Mouse (Mus musculus) kidney, postnatal 0 days (tissue): ENCODE measurements around the gene Erg. TPM values are rescaled to one million over a fixed set of nuclear protein-coding genes. Genes with fewer than 3 reads are reported as not detected.
A peak's percentile ranks its signal among the peaks of the same experiment; 100 is the strongest.

Source experiments
- ATAC-seq: fragments of 200-750 bp; cut with Nextera tagmentation; replicated peaks from 2 replicates; pipeline ENCODE4 v1.8.0; 2017; ENCODE audit warnings: low read depth, moderate number of reproducible peaks, moderate TSS enrichment, moderate library complexity; ENCODE audit not compliant: low FRiP score
- DNase-seq: peaks from one replicate; pipeline ENCODE4 v3.0.0-alpha.2; 2016; ENCODE audit warnings: low spot score
- H3K27ac ChIP-seq: fragments of 300-500 bp; sonication (generic); 2 replicates; pipeline ENCODE4 v1.5.1; 2014; ENCODE audit warnings: mild to moderate bottlenecking
- H3K27me3 ChIP-seq: fragments of 300-500 bp; sonication (generic); 2 replicates; pipeline ENCODE4 v1.6.1; 2014; ENCODE audit warnings: low read length, mixed read lengths; ENCODE audit not compliant: insufficient read depth
- H3K36me3 ChIP-seq: fragments of 300-500 bp; sonication (generic); 2 replicates; pipeline ENCODE4 v1.6.1; 2014; ENCODE audit warnings: low read length, mixed read lengths; ENCODE audit not compliant: insufficient read depth
- H3K4me1 ChIP-seq: fragments of 300-500 bp; sonication (generic); replicated peaks from 2 replicates; pipeline ENCODE4 v1.6.1; 2014; ENCODE audit warnings: antibody characterized with exemption, low read length, mixed read lengths; ENCODE audit not compliant: insufficient read depth
- H3K4me2 ChIP-seq: fragments of 300-500 bp; sonication (generic); 2 replicates; pipeline ENCODE4 v1.6.1; 2014; ENCODE audit warnings: mild to moderate bottlenecking, low read length, moderate library complexity, mixed read lengths
- H3K4me3 ChIP-seq: fragments of 300-500 bp; sonication (generic); replicated peaks from 2 replicates; pipeline ENCODE4 v1.5.1; 2014; ENCODE audit warnings: low read depth, low read length
- H3K9ac ChIP-seq: fragments of 300-500 bp; sonication (generic); 2 replicates; pipeline ENCODE4 v1.6.1; 2014; ENCODE audit warnings: low read depth, low read length
- H3K9me3 ChIP-seq: fragments of 300-500 bp; sonication (generic); replicated peaks from 2 replicates; pipeline ENCODE4 v1.6.1; 2016; ENCODE audit warnings: low read length, inconsistent platforms, mixed read lengths
- CTCF ChIP-seq: IDR thresholded peaks from 2 replicates; pipeline ENCODE4 v1.5.1; 2016; ENCODE audit warnings: antibody characterized with exemption, low read depth, mild to moderate bottlenecking, moderate library complexity
- WGBS: fragments of 180-500 bp; shearing (Covaris S2); extraction: QIAGEN DNeasy Blood & Tissue Kit; methylation state at CpG from one replicate; pipeline ENCODE4 v1.1.7; 2014; 5-methylcytosine and 5-hydroxymethylcytosine counted together
- polyA plus RNA-seq: library from polyadenylated mRNA; unstranded; fragments of >200 nt; fragmentation: Nextera tagmentation; extraction: Ambion mirVana; gene quantifications from 2 replicates; pipeline ENCODE4 v1.2.1, GENCODE M21; 2015

Gene Erg
- polyA plus RNA-seq, 1 experiment from 2014 or later, result 6.4 TPM

- Histone ChIP-seq H3K4me1 (no peaks in the 10 kb centered on the region), H3K4me3 (no peak overlapping the region), H3K27ac (no peak overlapping the region), H3K9me3 (no peaks in the 10 kb centered on the region), H3K9ac (no peak overlapping the region), H3K36me3 (no peaks in the 10 kb centered on the region), H3K27me3 (no peaks in the 10 kb centered on the region), H3K4me2 (peak overlapping the region; percentile 27; the same call in 1 of the 2 replicates)
- ATAC-seq (no peak), DNase-seq (no peak)
- WGBS, result 52% methylated on average over 6 of the region's 6 CpGs
- no peak for TF ChIP-seq CTCF
Measured at GRCm38 (mm10) chr16:95617720-95618119, 31.3 kb upstream of the Erg start.

DNA sequence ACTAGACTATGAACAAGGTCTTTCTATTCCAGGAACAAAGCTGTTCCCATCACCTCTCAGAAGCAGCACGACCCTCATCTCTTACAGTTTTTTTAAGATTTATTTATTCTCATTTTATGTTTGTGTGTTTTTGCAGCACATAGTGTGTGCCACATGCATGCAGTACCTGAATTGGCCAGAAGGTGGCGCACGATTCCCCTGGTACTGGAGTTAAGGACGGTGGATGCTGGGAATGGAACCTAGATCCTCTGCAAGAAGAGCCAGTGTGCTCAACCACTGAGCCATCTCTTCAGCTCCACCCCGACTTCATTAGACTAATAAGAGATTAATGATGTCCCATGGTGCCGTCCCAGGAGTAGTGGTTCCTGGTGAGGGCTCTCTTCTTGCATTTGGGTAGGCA, 29.2 kb upstream of the Erg start:
- H3K9me3 ChIP-seq, result no peaks in the 10 kb centered on the region
- H3K4me2 ChIP-seq, result no peak overlapping the region
- H3K4me1 ChIP-seq, result no peaks in the 10 kb centered on the region
- H3K27ac ChIP-seq, result no peak overlapping the region
- 61% methylated on average over 6 of the region's 6 CpGs for whole genome bisulfite sequencing
- no peak for DNase-seq
- no peaks in the 10 kb centered on the region for H3K36me3 ChIP-seq
- H3K4me3 ChIP-seq, result no peak overlapping the region
- no peak overlapping the region for H3K9ac ChIP-seq
- ATAC-seq, result no peak
- peak; percentile 70 for TF ChIP-seq CTCF
- no peaks in the 10 kb centered on the region for H3K27me3 ChIP-seq

GRCm38 (mm10) chr16:95614482-95614881, 28.1 kb upstream of the Erg start:
- 98% methylated on average over 2 of the region's 2 CpGs for WGBS
- ATAC-seq (no peak), DNase-seq (no peak)
- no peaks in the 10 kb centered on the region for H3K27me3 ChIP-seq
- H3K4me2 ChIP-seq, result no peak overlapping the region
- H3K9me3 ChIP-seq, result no peaks in the 10 kb centered on the region
- H3K4me3 ChIP-seq, result no peak overlapping the region
- H3K36me3 ChIP-seq, result no peaks in the 10 kb centered on the region
- TF ChIP-seq CTCF, result no peak
- H3K27ac ChIP-seq, result no peak overlapping the region
- H3K9ac ChIP-seq, result no peak overlapping the region
- no peaks in the 10 kb centered on the region for H3K4me1 ChIP-seq

DNA sequence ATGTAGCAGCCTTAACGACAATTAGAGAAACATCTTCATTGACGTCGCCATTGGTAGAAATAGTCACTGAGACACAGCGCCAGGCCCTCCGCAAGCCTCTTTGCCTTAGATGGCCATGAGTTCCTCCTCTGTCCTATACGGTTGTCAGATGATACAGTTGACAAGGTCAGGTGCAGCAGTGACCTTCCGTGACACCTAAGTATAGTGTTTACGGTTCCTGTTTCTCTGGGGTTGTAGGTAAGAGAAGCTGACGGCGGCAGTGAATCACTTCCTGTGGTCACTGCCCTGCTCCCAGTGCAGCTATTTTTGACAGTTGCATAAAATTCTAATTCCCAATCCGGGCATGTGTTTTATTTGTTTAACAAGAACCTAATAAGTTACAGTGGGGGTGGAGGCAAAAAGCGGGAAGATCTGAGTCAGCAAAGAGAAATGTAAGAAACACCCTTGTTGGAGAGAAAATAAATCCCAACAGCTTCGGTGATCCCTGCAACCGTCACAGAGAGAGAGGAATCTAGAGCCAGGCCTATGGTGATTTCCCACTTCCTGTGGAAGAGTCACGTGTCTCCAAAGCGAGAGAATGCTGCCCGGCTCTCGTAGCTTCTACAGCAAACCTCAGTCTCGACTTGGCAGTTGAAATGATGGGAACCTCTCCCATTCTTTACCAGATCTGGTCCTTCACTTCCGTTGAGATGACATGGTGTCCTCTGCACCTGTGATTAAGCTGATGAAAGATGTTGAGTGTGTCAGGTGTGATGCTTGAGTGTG, 25.8 kb upstream of the Erg start:
- TF ChIP-seq CTCF, result no peak
- H3K27me3 ChIP-seq, result no peaks in the 10 kb centered on the region
- H3K9me3 ChIP-seq, result no peaks in the 10 kb centered on the region
- 60% methylated on average over 20 of the region's 20 CpGs for WGBS
- H3K4me1 ChIP-seq, result no peaks in the 10 kb centered on the region
- no peak overlapping the region for H3K4me2 ChIP-seq
- H3K36me3 ChIP-seq, result no peaks in the 10 kb centered on the region
- no peak overlapping the region for H3K9ac ChIP-seq
- H3K4me3 ChIP-seq, result no peak overlapping the region
- ATAC-seq (no peak), DNase-seq (no peak)
- no peak overlapping the region for H3K27ac ChIP-seq

- H3K9ac ChIP-seq, result no peak overlapping the region
- 77% methylated on average over 7 of the region's 7 CpGs for WGBS
- no peak overlapping the region for H3K4me3 ChIP-seq
- no peaks in the 10 kb centered on the region for H3K36me3 ChIP-seq
- TF ChIP-seq CTCF, result no peak
- H3K4me2 ChIP-seq, result no peak overlapping the region
- H3K27ac ChIP-seq, result no peak overlapping the region
- H3K4me1 ChIP-seq, result no peaks in the 10 kb centered on the region
- no peaks in the 10 kb centered on the region for H3K9me3 ChIP-seq
- no peaks in the 10 kb centered on the region for H3K27me3 ChIP-seq
- no peak for ATAC-seq
- DNase-seq, result no peak
Measured at GRCm38 (mm10) chr16:95608624-95609023, 22.2 kb upstream of the Erg start.

GRCm38 (mm10) chr16:95605304-95605703, 18.9 kb upstream of the Erg start:
- Histone ChIP-seq H3K36me3 (no peaks in the 10 kb centered on the region), H3K27ac (no peak overlapping the region), H3K4me1 (no peaks in the 10 kb centered on the region), H3K9me3 (no peaks in the 10 kb centered on the region), H3K4me2 (no peak overlapping the region), H3K4me3 (no peak overlapping the region), H3K9ac (no peak overlapping the region), H3K27me3 (no peaks in the 10 kb centered on the region)
- no peak for ATAC-seq
- DNase-seq, result peak; percentile 67
- WGBS, result 17% methylated on average over 7 of the region's 7 CpGs
- peak; percentile 90 for TF ChIP-seq CTCF

GRCm38 (mm10) chr16:95602504-95602903, 16.1 kb upstream of the Erg start:
- TF ChIP-seq CTCF, result no peak
- H3K9ac ChIP-seq, result no peak overlapping the region
- no peaks in the 10 kb centered on the region for H3K4me1 ChIP-seq
- no peak for ATAC-seq
- no peak overlapping the region for H3K4me2 ChIP-seq
- H3K27me3 ChIP-seq, result no peaks in the 10 kb centered on the region
- H3K36me3 ChIP-seq, result no peaks in the 10 kb centered on the region
- no peaks in the 10 kb centered on the region for H3K9me3 ChIP-seq
- H3K4me3 ChIP-seq, result no peak overlapping the region
- no peak overlapping the region for H3K27ac ChIP-seq
- DNase-seq, result peak; percentile 19
- WGBS, result 29% methylated on average over 5 of the region's 5 CpGs
